Mouse (Mus musculus): ENCODE measurements around the gene Rasal3. TPM values are rescaled to one million over a fixed set of nuclear protein-coding genes. Genes with fewer than 3 reads are reported as not detected.

Rasal3 gene
- 1.0 TPM for polyA plus RNA-seq (2014; fragmentation: Illumina TruSeq; extraction: RNeasy Lipid Tissue Mini Kit (QIAGEN cat#74804); ENCODE audit: low read depth, low replicate concordance)

GRCm38 (mm10) chr17:32403417-32403816 is at the start of gene Rasal3:
TSS of gene Rasal3 (minus strand) at chr17:32403583.

GRCm38 (mm10) chr17:32452482-32452881 is 49.1 kb upstream of the Rasal3 start, which contains the start of gene Cyp4f39:
TSS of gene Cyp4f39 (plus strand) at chr17:32452723.

GRCm38 (mm10) chr17:32424034-32424433 is 20.7 kb upstream of the Rasal3 start, which contains the start of gene Pglyrp2:
TSS of gene Pglyrp2 (minus strand) at chr17:32424167.

GRCm38 (mm10) chr17:32389101-32389659 is 14.2 kb downstream of the Rasal3 start, which contains the start of gene Wiz:
TSS of gene Wiz (minus strand) at chr17:32389439.

GRCm38 (mm10) chr17:32350382-32350983 is 52.9 kb downstream of the Rasal3 start, which contains the start of gene Akap8l:
TSS of gene Akap8l (minus strand) at chr17:32350607.

Other genes with a start within 250 kb of the Rasal3 start
- 0.07 TPM for gene Notch3, start 236.7 kb downstream of the Rasal3 start, polyA plus RNA-seq (2014; fragmentation: Illumina TruSeq; extraction: RNeasy Lipid Tissue Mini Kit (QIAGEN cat#74804); ENCODE audit: low read depth, low replicate concordance)
- not detected for gene Ephx3, start 214.0 kb downstream of the Rasal3 start, polyA plus RNA-seq (2014; fragmentation: Illumina TruSeq; extraction: RNeasy Lipid Tissue Mini Kit (QIAGEN cat#74804); ENCODE audit: low read depth, low replicate concordance)
- gene Brd4, start 118.9 kb downstream of the Rasal3 start, polyA plus RNA-seq (2014; fragmentation: Illumina TruSeq; extraction: RNeasy Lipid Tissue Mini Kit (QIAGEN cat#74804); ENCODE audit: low read depth, low replicate concordance), result 12.1 TPM
- 43.5 TPM for gene Akap8, start 82.3 kb downstream of the Rasal3 start, polyA plus RNA-seq (2014; fragmentation: Illumina TruSeq; extraction: RNeasy Lipid Tissue Mini Kit (QIAGEN cat#74804); ENCODE audit: low read depth, low replicate concordance)
- 55.1 TPM for gene Akap8l, start 53.0 kb downstream of the Rasal3 start, polyA plus RNA-seq (2014; fragmentation: Illumina TruSeq; extraction: RNeasy Lipid Tissue Mini Kit (QIAGEN cat#74804); ENCODE audit: low read depth, low replicate concordance)
- 1.4 TPM for gene Wiz, start 14.1 kb downstream of the Rasal3 start, polyA plus RNA-seq (2014; fragmentation: Illumina TruSeq; extraction: RNeasy Lipid Tissue Mini Kit (QIAGEN cat#74804); ENCODE audit: low read depth, low replicate concordance)
- gene Pglyrp2, start 20.6 kb upstream of the Rasal3 start, polyA plus RNA-seq (2014; fragmentation: Illumina TruSeq; extraction: RNeasy Lipid Tissue Mini Kit (QIAGEN cat#74804); ENCODE audit: low read depth, low replicate concordance), result 0.18 TPM
- 21.4 TPM for gene Cyp4f39, start 49.1 kb upstream of the Rasal3 start, polyA plus RNA-seq (2014; fragmentation: Illumina TruSeq; extraction: RNeasy Lipid Tissue Mini Kit (QIAGEN cat#74804); ENCODE audit: low read depth, low replicate concordance)
- gene Cyp4f17, start 102.5 kb upstream of the Rasal3 start, polyA plus RNA-seq (2014; fragmentation: Illumina TruSeq; extraction: RNeasy Lipid Tissue Mini Kit (QIAGEN cat#74804); ENCODE audit: low read depth, low replicate concordance), result 0.13 TPM
- 0.39 TPM for gene Cyp4f16, start 133.0 kb upstream of the Rasal3 start, polyA plus RNA-seq (2014; fragmentation: Illumina TruSeq; extraction: RNeasy Lipid Tissue Mini Kit (QIAGEN cat#74804); ENCODE audit: low read depth, low replicate concordance)
- gene Cyp4f37, start 217.7 kb upstream of the Rasal3 start, polyA plus RNA-seq (2014; fragmentation: Illumina TruSeq; extraction: RNeasy Lipid Tissue Mini Kit (QIAGEN cat#74804); ENCODE audit: low read depth, low replicate concordance), result 1.6 TPM

Measured in testis, adult 10 weeks (tissue).